Mouse (Mus musculus) adrenal gland, postnatal 14 days (tissue): ENCODE data around the gene Gmppb. TPM values are rescaled to one million over a fixed set of nuclear protein-coding genes. Genes with fewer than 3 reads are reported as not detected.

Experiments used
- DNase-seq: peaks from one replicate; pipeline ENCODE4 v3.0.0; 2021; ENCODE audit warnings: mixed read lengths
- total RNA-seq: library from RNA; stranded (reverse); gene quantifications from 2 replicates; pipeline ENCODE4 v1.2.3, GENCODE M21; 2021

Gene Gmppb
- total RNA-seq, 1 experiment from 2014 or later, result 20.9 TPM

- peak; percentile 5 for DNase-seq
Observed at GRCm38 (mm10) chr9:108051184-108051930, 2.3 kb downstream of the Gmppb start.

GRCm38 (mm10) chr9:108051931-108052220 is 2.8 kb downstream of the Gmppb start:
- DNase-seq, result peak; percentile 3

GRCm38 (mm10) chr9:108052411-108052810 is 3.4 kb downstream of the Gmppb start:
- DNase-seq, result no peak

GRCm38 (mm10) chr9:108052885-108053664 is 4.0 kb downstream of the Gmppb start, which contains the start of gene Amigo3:
Amigo3 (plus strand) TSS chr9:108053159.
- DNase-seq, result peak; percentile 97

- DNase-seq, result no peak
Observed at GRCm38 (mm10) chr9:108053665-108054225, 4.7 kb downstream of the Gmppb start.

- peak; percentile 6 for DNase-seq
Observed at GRCm38 (mm10) chr9:108054331-108055040, 5.4 kb downstream of the Gmppb start.

- peak; percentile 12 for DNase-seq
Observed at GRCm38 (mm10) chr9:108055061-108055460, 6.0 kb downstream of the Gmppb start.

GRCm38 (mm10) chr9:108055661-108056237 is 6.7 kb downstream of the Gmppb start:
- no peak for DNase-seq

- peak; percentile 29 for DNase-seq
Observed at GRCm38 (mm10) chr9:108056361-108057261, 7.6 kb downstream of the Gmppb start.

- peak; percentile 75 for DNase-seq
Observed at GRCm38 (mm10) chr9:108057262-108057562, 8.2 kb downstream of the Gmppb start.

GRCm38 (mm10) chr9:108058291-108058690 is 9.2 kb downstream of the Gmppb start:
- peak; percentile 9 for DNase-seq

- DNase-seq, result no peak
Observed at GRCm38 (mm10) chr9:108062142-108062541, 13.1 kb downstream of the Gmppb start.

- DNase-seq, result no peak
Observed at GRCm38 (mm10) chr9:108063361-108063760, 14.3 kb downstream of the Gmppb start.

GRCm38 (mm10) chr9:108065491-108066011 is 16.5 kb downstream of the Gmppb start:
- DNase-seq, result peak; percentile 82

- DNase-seq, result no peak
Observed at GRCm38 (mm10) chr9:108067199-108067598, 18.2 kb downstream of the Gmppb start.

GRCm38 (mm10) chr9:108067900-108068299 is 18.9 kb downstream of the Gmppb start:
- DNase-seq, result peak; percentile 89

GRCm38 (mm10) chr9:108069007-108069406 is 20.0 kb downstream of the Gmppb start:
- no peak for DNase-seq

GRCm38 (mm10) chr9:108069529-108069928 is 20.5 kb downstream of the Gmppb start:
- no peak for DNase-seq

GRCm38 (mm10) chr9:108071801-108072200 is 22.8 kb downstream of the Gmppb start:
- no peak for DNase-seq

- no peak for DNase-seq
Observed at GRCm38 (mm10) chr9:108072481-108072924, 23.5 kb downstream of the Gmppb start.
